Mouse (Mus musculus): Measurements from ENCODE around the gene Mrpl24.

The Mrpl24 gene

GRCm38 (mm10) chr3:87910573-87911141, 8.6 kb upstream of the Mrpl24 start:
- ATAC-seq (ENCODE audit: low TSS enrichment) = no peak

DNA sequence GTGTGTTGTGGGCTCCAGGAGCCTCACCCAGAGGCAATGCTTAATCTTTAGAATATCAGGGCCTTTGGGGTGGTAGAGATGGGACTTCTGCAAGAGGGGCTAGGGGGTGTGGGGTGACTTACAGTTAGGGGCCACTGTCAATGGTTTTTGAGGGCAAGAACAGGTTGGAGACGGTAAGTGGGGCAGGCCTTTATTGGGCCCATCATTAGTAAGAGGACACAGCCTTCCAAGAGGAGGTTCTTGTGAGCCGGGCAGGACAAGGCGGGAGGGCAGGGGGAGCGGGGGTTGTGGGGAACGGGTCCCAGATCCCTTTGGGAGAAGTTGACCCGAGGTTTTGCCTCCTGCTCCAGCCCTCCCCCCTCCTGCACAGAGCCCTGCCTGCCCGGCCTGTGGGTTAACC, 5.8 kb upstream of the Mrpl24 start:
- no peak for ATAC-seq (ENCODE audit: low TSS enrichment)

- no peak for ATAC-seq (ENCODE audit: low TSS enrichment)
These were observed 5.4 kb upstream of the Mrpl24 start for GRCm38 (mm10) chr3:87913891-87914290.

DNA sequence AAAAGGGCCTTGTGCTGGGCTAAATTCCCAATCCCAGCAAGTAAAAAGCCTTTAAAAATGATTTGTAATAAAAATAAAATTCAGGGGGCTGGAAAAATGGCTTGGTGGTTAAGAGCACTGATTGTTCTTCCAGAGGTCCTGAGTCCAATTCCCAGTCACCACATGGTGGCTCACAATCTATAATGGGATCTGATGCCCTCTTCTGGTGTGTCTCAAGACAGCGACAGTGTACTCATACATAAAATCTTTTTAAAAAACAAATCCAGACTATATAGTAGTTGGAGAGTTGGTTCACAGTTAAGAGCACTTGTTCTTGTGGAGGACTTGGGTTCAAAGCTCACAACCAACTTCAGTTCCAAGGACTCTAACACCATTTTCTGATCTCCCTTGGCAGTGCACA, 2.3 kb upstream of the Mrpl24 start:
- ATAC-seq (ENCODE audit: low TSS enrichment) = no peak

GRCm38 (mm10) chr3:87918551-87918950, 755 bp upstream of the Mrpl24 start:
- ATAC-seq (ENCODE audit: low TSS enrichment) = no peak

- ATAC-seq (ENCODE audit: low TSS enrichment) = no peak
These were observed 1.1 kb downstream of the Mrpl24 start for GRCm38 (mm10) chr3:87920270-87920943.

DNA sequence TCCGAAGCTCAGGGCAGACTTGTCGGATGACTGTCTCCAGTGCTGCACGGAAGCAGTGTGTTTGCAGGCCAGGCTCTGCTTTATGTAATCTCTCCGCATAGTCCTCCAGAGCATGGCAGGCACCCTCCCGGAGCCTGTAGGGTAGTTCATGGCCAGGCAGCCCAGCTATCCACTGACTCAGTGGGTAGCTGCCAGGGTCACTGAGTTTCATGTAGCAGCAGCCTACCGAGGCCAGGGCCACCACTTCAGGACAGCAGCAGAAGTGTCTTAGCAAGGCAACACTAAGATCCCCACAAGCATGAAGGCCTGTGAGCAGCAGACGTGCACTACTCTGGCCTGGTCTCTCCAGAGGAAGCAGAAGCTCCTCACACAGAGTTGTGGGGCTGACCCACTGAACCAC, 5.7 kb downstream of the Mrpl24 start:
- no peak for ATAC-seq (ENCODE audit: low TSS enrichment)

DNA sequence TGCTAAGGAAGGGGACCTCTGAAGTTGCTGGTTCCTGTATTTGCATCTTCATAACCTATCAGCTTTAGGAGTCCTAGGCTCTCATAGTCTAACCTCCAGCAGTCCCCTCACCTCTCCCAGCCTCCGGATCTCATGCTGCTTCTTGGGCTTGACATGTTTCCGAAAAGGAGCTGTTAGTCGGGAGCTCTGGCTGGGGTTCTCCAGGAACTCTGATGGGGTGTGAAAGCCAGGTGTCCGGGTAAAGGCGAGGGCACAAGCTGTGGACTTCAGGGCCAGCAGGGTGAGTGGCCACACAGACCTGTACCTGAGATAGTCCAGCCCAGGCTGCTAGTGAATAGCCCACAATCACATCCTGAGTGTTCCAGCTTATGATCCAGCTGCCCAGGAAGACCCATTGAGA, 8.1 kb downstream of the Mrpl24 start:
- ATAC-seq (ENCODE audit: low TSS enrichment) = no peak

- no peak; the same call in 1 of the 2 replicates for ATAC-seq (ENCODE audit: low TSS enrichment)
These were observed 10.2 kb downstream of the Mrpl24 start for GRCm38 (mm10) chr3:87929341-87930077.

DNA sequence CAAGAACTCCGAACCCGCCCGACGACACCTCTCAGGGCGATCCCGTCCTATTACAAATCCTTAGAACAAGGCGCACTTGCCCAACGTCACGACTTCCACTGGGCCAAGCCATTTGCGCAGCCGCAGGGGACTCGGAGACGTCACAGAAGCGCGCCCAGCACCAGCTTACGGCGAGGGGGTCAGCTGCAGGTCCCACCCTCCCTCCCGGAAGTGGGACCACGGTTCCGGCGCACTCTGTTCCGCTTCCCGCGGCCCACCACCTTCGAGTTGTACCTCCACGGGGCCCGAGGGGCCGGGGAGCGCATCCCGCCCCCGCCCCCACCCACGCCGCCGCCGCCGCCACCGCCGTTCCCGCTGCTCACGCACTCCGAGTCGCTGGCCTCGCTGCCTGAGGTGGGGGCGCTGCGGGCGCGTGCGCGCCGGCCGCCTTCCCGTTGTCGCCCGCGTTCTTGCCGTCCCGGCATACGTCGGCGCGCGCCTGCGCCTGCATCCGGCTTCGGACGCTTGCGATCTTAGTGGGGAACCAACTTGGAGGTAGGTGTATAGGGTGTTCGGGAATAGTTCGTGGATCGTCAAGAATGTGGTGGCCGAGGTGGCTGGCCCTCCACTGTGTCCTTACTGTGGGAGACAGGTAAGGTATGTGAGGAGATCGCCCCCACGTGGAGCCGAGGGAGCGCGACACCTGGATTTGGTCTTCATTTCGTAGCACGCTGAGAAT, 10.9 kb downstream of the Mrpl24 start, which contains the start of the genes Isg20l2 and Rrnad1:
TSS of gene Isg20l2 (plus strand) at position 237 of the 718 bp plus-strand sequence.
TSS of gene Rrnad1 (minus strand) at position 640 of the 718 bp plus-strand sequence.
- ATAC-seq (ENCODE audit: low TSS enrichment) = peak; percentile 92

DNA sequence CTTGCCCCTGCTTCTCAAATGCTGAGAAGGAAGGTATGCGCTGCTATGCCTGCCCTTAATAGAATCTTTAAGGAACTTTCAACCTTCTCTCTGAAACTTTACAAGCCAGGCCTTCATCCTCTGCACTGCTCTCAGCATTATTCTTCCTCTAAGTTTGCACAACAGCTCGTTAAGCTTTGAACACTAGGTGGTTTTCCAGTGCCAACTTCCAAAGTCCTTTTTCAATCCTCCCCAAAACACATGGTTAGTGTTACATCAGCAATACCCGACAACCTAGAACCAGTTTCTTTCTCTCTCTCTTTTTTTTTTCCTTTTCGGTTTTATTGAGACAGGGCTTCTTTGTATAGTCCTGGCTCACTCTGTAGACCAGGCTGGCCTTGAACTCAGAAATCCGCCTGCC, 14.7 kb downstream of the Mrpl24 start:
- no peak for ATAC-seq (ENCODE audit: low TSS enrichment)

DNA sequence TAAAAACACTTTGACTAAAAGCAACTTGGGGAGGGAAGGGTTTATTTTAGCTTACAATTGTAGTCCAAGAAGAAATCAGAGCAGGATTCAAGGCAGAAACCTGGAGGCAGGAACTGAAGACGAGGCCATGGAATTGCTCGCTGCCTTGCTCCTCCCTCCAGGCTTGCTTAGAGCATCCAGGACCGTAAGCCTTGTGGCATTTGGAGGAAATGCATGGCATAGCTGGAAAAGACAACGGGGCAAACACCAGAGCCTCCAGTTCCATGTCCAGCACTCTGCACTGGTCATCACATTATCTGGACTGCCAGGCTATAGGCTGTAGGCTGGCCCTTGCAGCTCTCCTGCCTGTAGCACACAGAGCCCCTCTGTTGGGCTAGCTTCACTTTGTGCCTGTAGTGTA, 15.2 kb downstream of the Mrpl24 start:
- ATAC-seq (ENCODE audit: low TSS enrichment) = no peak

DNA sequence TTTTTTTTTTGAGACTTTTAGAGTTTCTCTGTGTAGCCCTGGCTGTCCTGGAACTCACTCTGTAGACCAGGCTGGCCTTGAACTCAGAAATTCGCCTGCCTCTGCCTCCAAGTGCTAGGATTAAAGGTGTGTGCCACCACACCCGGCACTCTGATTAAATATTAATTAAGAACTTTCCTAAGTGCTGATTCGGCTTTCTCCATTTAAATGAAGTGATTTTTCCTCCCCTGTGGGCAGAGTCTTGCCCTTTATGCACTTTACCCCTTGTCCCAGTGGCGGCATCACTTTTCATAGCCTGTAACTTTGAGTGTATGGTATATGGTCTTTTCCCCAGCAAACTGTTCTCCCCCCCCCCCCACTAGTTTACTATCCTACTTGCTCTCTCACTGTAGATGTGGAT, 15.9 kb downstream of the Mrpl24 start:
- no peak for ATAC-seq (ENCODE audit: low TSS enrichment)

GRCm38 (mm10) chr3:87935776-87936175, 16.5 kb downstream of the Mrpl24 start:
- peak; percentile 83 for ATAC-seq (ENCODE audit: low TSS enrichment)

DNA sequence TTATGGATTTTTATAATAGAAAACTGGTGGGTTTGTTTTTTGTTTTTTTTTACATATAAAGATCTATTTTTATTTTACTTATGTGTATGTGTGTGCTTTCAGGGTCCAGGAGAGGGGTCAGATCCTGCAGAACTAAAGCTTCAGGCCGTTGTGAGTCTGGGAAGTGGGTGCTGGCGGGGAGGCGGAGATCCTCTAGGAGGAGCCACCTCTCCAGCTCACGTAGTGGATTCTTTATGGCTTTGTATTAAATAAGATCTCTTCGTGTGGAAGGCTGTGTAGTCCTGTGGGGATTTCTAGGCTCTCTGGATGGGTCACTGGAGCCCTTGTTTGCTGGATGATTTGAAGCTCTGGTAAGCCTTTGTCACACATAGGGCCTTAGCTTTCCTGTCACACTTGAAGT, 21.3 kb downstream of the Mrpl24 start:
- no peak for ATAC-seq (ENCODE audit: low TSS enrichment)

DNA sequence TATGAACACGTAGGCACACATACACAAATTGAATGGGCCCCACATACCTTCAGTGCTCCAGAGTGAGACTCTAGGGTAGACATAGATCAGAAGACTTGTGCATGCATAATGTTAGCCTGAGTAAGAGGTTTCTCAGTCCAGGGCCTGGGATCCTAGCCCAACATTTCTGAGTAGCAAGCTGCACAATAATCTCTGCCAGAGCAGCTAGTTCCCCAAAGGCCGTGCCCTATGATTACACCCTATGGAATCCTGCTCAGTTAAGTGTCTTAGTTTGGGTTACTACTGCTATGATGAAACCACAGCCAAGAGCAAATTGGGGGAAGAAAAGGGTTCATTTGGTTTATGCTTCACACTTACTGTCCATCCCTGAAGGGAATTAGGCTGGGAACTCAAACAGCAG, 23.2 kb downstream of the Mrpl24 start:
- no peak for ATAC-seq (ENCODE audit: low TSS enrichment)

- no peak for ATAC-seq (ENCODE audit: low TSS enrichment)
These were observed 24.3 kb downstream of the Mrpl24 start for GRCm38 (mm10) chr3:87943586-87943985.

- no peak for ATAC-seq (ENCODE audit: low TSS enrichment)
These were observed 25.7 kb downstream of the Mrpl24 start for GRCm38 (mm10) chr3:87944838-87945600.

DNA sequence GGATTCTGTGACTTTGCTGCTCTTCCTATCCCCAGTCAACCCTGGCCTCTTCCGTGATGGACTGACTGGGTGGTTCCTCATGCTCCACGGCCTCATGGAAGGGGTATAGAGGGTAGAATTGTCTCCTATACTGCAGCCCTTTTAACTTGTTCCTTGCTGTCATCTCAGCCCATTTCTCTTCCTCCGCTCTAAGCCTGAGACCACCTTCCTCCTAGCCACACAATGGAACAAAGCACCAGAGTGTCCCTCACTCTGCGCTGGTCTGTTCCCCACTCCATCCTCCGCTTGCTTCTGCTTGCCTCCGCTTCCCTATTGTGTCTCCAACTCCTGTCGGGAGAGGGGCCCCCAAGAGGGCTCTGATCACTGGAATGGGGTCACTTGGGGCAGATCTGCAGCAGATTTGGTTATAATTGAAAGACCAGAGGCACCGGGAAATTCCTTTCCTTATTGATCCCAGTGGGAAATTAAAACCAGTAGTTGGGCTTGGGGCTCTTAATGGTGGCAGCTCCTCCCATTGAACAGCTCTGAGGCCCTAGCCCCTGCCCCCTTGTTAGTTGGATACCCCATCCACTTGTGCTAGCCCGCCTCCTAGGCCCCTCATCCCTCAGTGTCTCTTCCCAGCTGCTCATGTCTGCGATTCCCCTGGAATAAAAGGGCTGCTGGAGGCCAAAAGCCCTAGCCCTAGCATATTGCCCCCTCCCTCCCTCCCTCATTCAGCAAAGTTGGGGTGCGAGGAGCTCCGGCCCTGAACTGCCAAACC, 26.7 kb downstream of the Mrpl24 start:
- ATAC-seq (ENCODE audit: low TSS enrichment) = no peak

GRCm38 (mm10) chr3:87946541-87946860, 27.2 kb downstream of the Mrpl24 start:
- ATAC-seq (ENCODE audit: low TSS enrichment) = no peak

Measured in frontal cortex, adult (tissue).